Mouse (Mus musculus) CH12.LX (cell line): Measurements from ENCODE around the gene Chrdl2. TPM values are rescaled to one million over a fixed set of nuclear protein-coding genes. Genes with fewer than 3 reads are reported as not detected.

Source experiments
- DNase-seq: peaks from one replicate; pipeline ENCODE4 v3.0.0-alpha.2; 2013; ENCODE audit errors: extremely low read depth
- H3K27ac ChIP-seq: 2 replicates; pipeline ENCODE4 v1.5.1; 2012; ENCODE audit warnings: low read depth, mild to moderate bottlenecking, control low read depth, moderate library complexity; ENCODE audit not compliant: insufficient read depth
- H3K27me3 ChIP-seq: replicated peaks from 2 replicates; pipeline ENCODE3; 2012; ENCODE audit warnings: inconsistent platforms
- H3K36me3 ChIP-seq, 2 experiments: replicated peaks in 1 of 2; 2 replicates each; pipeline versions ENCODE3 to v1.6.1; 2012; ENCODE audit warnings: inconsistent platforms in 1 of 2, low read length in 1 of 2, mild to moderate bottlenecking in 1 of 2, mixed read lengths in 1 of 2, moderate library complexity in 1 of 2; ENCODE audit not compliant: control insufficient read depth in 1 of 2, insufficient read depth in 1 of 2
- H3K4me1 ChIP-seq, 2 experiments: 2 replicates each; pipeline ENCODE4 v1.6.1; 2012; ENCODE audit warnings: inconsistent platforms in 1 of 2, moderate library complexity in 1 of 2; ENCODE audit not compliant: insufficient read depth in 2 of 2, control insufficient read depth in 1 of 2
- H3K4me2 ChIP-seq: 2 replicates; pipeline ENCODE4 v1.6.1; 2012; ENCODE audit warnings: low read depth, mild to moderate bottlenecking, control low read depth; ENCODE audit not compliant: poor library complexity, insufficient read depth, severe bottlenecking
- H3K4me3 ChIP-seq, 3 experiments: fragments of 150-350 bp in 1 of 3; sonication (generic) in 1 of 3; replicated peaks in 1 of 3; 2 replicates each; pipeline versions ENCODE3 to v1.5.1; 2011 to 2012; ENCODE audit warnings: low read depth in 2 of 3, low read length in 2 of 3, mild to moderate bottlenecking in 2 of 3, moderate library complexity in 2 of 3, control low read depth in 1 of 3, improper control_type of control experiment in 1 of 3, inconsistent platforms in 1 of 3, mixed read lengths in 1 of 3; ENCODE audit not compliant: poor library complexity in 1 of 3
- H3K79me2 ChIP-seq: replicated peaks from 2 replicates; pipeline ENCODE4 v1.6.1; 2012; ENCODE audit warnings: mild to moderate bottlenecking, moderate library complexity; ENCODE audit not compliant: control insufficient read depth, poor library complexity, insufficient read depth, severe bottlenecking; ENCODE audit errors: extremely low read depth
- H3K9ac ChIP-seq: 2 replicates; pipeline ENCODE4 v1.6.1; 2012; ENCODE audit warnings: low read depth, mild to moderate bottlenecking, control low read depth, moderate library complexity; ENCODE audit not compliant: insufficient read depth
- H3K9me3 ChIP-seq: replicated peaks from 2 replicates; pipeline ENCODE3; 2012; ENCODE audit warnings: low read length, inconsistent platforms, mixed read lengths
- CHD1 ChIP-seq: IDR thresholded peaks from 2 replicates; pipeline ENCODE4 v1.6.1; 2012; ENCODE audit warnings: low read depth, low read length, improper control_type of control experiment, inconsistent platforms
- CHD2 ChIP-seq: IDR thresholded peaks from 2 replicates; pipeline ENCODE4 v1.6.1; 2011; ENCODE audit warnings: low read length, improper control_type of control experiment
- CTCF ChIP-seq, 2 experiments: IDR thresholded peaks in 1 of 2; conservative IDR thresholded peaks in 1 of 2; 2 replicates each; pipeline ENCODE4 v1.5.1; 2011 to 2012; ENCODE audit warnings: low read depth in 2 of 2, low read length in 2 of 2, improper control_type of control experiment in 1 of 2, inconsistent platforms in 1 of 2, mild to moderate bottlenecking in 1 of 2, moderate library complexity in 1 of 2
- E2F4 ChIP-seq: IDR thresholded peaks from 2 replicates; pipeline ENCODE4 v1.6.1; 2011; ENCODE audit warnings: low read depth, low read length, improper control_type of control experiment; ENCODE audit not compliant: insufficient replicate concordance
- ETS1 ChIP-seq: conservative IDR thresholded peaks from 2 replicates; pipeline ENCODE4 v1.6.1; 2012; ENCODE audit warnings: low read depth, mild to moderate bottlenecking, inconsistent platforms, low read length, improper control_type of control experiment, moderate library complexity
- GABPA ChIP-seq: IDR thresholded peaks from 2 replicates; pipeline ENCODE4 v1.6.1; 2012; ENCODE audit warnings: low read depth, low read length, improper control_type of control experiment, inconsistent platforms; ENCODE audit not compliant: insufficient replicate concordance
- HCFC1 ChIP-seq: IDR thresholded peaks from 2 replicates; pipeline ENCODE4 v1.6.1; 2012; ENCODE audit warnings: low read depth, mild to moderate bottlenecking, inconsistent platforms, low read length, improper control_type of control experiment
- IRF4 ChIP-seq: IDR thresholded peaks from 2 replicates; pipeline ENCODE4 v1.6.1; 2014; ENCODE audit warnings: low read depth, mild to moderate bottlenecking, inconsistent platforms, low read length, improper control_type of control experiment
- JUND ChIP-seq: conservative IDR thresholded peaks from 2 replicates; pipeline ENCODE4 v1.6.1; 2011; ENCODE audit warnings: low read depth, low read length, improper control_type of control experiment
- KAT2A ChIP-seq: IDR thresholded peaks from 2 replicates; pipeline ENCODE4 v1.6.1; 2012; ENCODE audit warnings: low read length, improper control_type of control experiment, inconsistent platforms; ENCODE audit not compliant: insufficient replicate concordance
- MEF2A ChIP-seq: IDR thresholded peaks from 2 replicates; pipeline ENCODE4 v1.6.1; 2014; ENCODE audit warnings: low read depth, mild to moderate bottlenecking, inconsistent platforms, low read length, improper control_type of control experiment, borderline replicate concordance
- POLR2AphosphoS2 ChIP-seq: IDR thresholded peaks from 2 replicates; pipeline ENCODE4 v1.6.1; 2011; ENCODE audit warnings: low read depth, low read length, improper control_type of control experiment
- RAD21 ChIP-seq: IDR thresholded peaks from 2 replicates; pipeline ENCODE4 v1.6.1; 2011; ENCODE audit warnings: low read depth, mild to moderate bottlenecking, low read length, improper control_type of control experiment, moderate library complexity
- SMC3 ChIP-seq: IDR thresholded peaks from 2 replicates; pipeline ENCODE4 v1.6.1; 2011; ENCODE audit warnings: low read depth, low read length, improper control_type of control experiment
- UBTF ChIP-seq: IDR thresholded peaks from 2 replicates; pipeline ENCODE4 v1.6.1; 2012; ENCODE audit warnings: low read depth, mild to moderate bottlenecking, inconsistent platforms, low read length, improper control_type of control experiment, moderate library complexity
- USF1 ChIP-seq: IDR thresholded peaks from 2 replicates; pipeline ENCODE4 v1.6.1; 2014; ENCODE audit warnings: low read depth, mild to moderate bottlenecking, inconsistent platforms, low read length, improper control_type of control experiment
- USF2 ChIP-seq: conservative IDR thresholded peaks from 2 replicates; pipeline ENCODE4 v1.6.1; 2011; ENCODE audit warnings: low read depth, low read length, improper control_type of control experiment
- ZC3H11A ChIP-seq: IDR thresholded peaks from 2 replicates; pipeline ENCODE4 v1.6.1; 2012; ENCODE audit warnings: low read depth, mild to moderate bottlenecking, inconsistent platforms, low read length, improper control_type of control experiment
- ZNF384 ChIP-seq: IDR thresholded peaks from 2 replicates; pipeline ENCODE4 v1.6.1; 2012; ENCODE audit warnings: low read depth, low read length, improper control_type of control experiment, inconsistent platforms
- dilution Hi-C: fragments of 300-500 bp; cut with MboI; formaldehyde crosslinking; loops from 2 replicates; pipeline ENCODE4 v1.14.3; 2020; ENCODE audit warnings: low sequenced_read_pairs; ENCODE audit not compliant: extremely low pct_unique_long_range_greater_than_20kb, extremely low pct_ligation_motif_present
- in situ Hi-C: fragments of 300-500 bp; cut with MboI; formaldehyde crosslinking; loops from 3 replicates; pipeline ENCODE4 v1.14.3; 2019; ENCODE audit warnings: low sequenced_read_pairs, low pct_ligation_motif_present, low pct_unique_long_range_greater_than_20kb, mixed read lengths
- polyA plus RNA-seq: library from polyadenylated mRNA; unstranded; fragments of >175 nt; gene quantifications from 2 replicates; pipeline ENCODE4 v1.2.1, GENCODE M21; 2012; ENCODE audit warnings: low read depth; ENCODE audit not compliant: insufficient read length
- total RNA-seq, 2 experiments: library from RNA; depleted of rRNA; stranded (reverse); fragments of 300-350 nt in 1 of 2; fragments of >200 nt in 1 of 2; gene quantifications; 2 replicates each; pipeline ENCODE4 v1.2.3; 2012 to 2014

Gene Chrdl2
- total and polyA plus RNA-seq, 3 experiments = not detected

GRCm38 (mm10) chr7:100014123-100014600 is 8.2 kb downstream of the Chrdl2 start:
- Histone ChIP-seq H3K27ac (no peak overlapping the region), H3K9me3 (no peaks in the 10 kb centered on the region), H3K4me2 (no peak overlapping the region), H3K9ac (no peak overlapping the region), H3K36me3 (no peaks in the 10 kb centered on the region), H3K79me2 (no peaks in the 10 kb centered on the region), H3K4me1 (peaks cover 0 to 4% of the 10 kb centered on the region in 2 experiments; a peak in 2 of 4 replicates), H3K4me3 (no peak overlapping the region), H3K27me3 (peaks cover 58% of the 10 kb centered on the region)
- dilution Hi-C loops = no loop called here
- in situ Hi-C loops = loop anchor here (25.0 kb wide), 1 partner anchor 173 kb away; the partner anchor contains the start of gene Kcne3
- no peak for DNase-seq
- TF ChIP-seq UBTF = no peak

- Histone ChIP-seq H3K4me3 (no peak overlapping the region), H3K27ac (no peak overlapping the region), H3K9ac (no peak overlapping the region), H3K4me2 (no peak overlapping the region), H3K9me3 (no peaks in the 10 kb centered on the region)
- in situ Hi-C loops = loop anchor here (25.0 kb wide), 1 partner anchor 170 kb away; the partner anchor contains the start of gene Kcne3
- TF ChIP-seq HCFC1 = no peak
- no peak for TF ChIP-seq ZNF384
- no peak for TF ChIP-seq ZC3H11A
- TF ChIP-seq SMC3 = no peak
- no peak for TF ChIP-seq JUND
- no peak for TF ChIP-seq RAD21
- no peak for TF ChIP-seq CHD2
- no peak for TF ChIP-seq USF1
- no peak for TF ChIP-seq E2F4
- TF ChIP-seq ETS1 = no peak
- no peak for TF ChIP-seq CTCF (conservative IDR thresholded peaks at IDR 0.05 in 1 of 2, IDR thresholded peaks at IDR 0.05 in 1 of 2; ENCODE audit: low read depth in 2 of 2, low read length in 2 of 2)
- no peak for TF ChIP-seq GABPA
- TF ChIP-seq KAT2A = no peak
- no peak for TF ChIP-seq CHD1
- TF ChIP-seq IRF4 = no peak
- TF ChIP-seq POLR2AphosphoS2 = no peak
- no peak for TF ChIP-seq MEF2A
- TF ChIP-seq USF2 = no peak
- TF ChIP-seq, all 38 proteins: peak for 0
- Histone ChIP-seq H3K4me1 (no peaks in the 10 kb centered on the region), H3K27me3 (peaks cover 62% of the 10 kb centered on the region), H3K36me3 (no peaks in the 10 kb centered on the region), H3K79me2 (no peaks in the 10 kb centered on the region)
- no peak for DNase-seq
- dilution Hi-C loops = no loop called here
Observed at GRCm38 (mm10) chr7:100017056-100017455, 11.1 kb downstream of the Chrdl2 start.
